Mouse (Mus musculus): Measurements from ENCODE around the gene Efl1.

DNA sequence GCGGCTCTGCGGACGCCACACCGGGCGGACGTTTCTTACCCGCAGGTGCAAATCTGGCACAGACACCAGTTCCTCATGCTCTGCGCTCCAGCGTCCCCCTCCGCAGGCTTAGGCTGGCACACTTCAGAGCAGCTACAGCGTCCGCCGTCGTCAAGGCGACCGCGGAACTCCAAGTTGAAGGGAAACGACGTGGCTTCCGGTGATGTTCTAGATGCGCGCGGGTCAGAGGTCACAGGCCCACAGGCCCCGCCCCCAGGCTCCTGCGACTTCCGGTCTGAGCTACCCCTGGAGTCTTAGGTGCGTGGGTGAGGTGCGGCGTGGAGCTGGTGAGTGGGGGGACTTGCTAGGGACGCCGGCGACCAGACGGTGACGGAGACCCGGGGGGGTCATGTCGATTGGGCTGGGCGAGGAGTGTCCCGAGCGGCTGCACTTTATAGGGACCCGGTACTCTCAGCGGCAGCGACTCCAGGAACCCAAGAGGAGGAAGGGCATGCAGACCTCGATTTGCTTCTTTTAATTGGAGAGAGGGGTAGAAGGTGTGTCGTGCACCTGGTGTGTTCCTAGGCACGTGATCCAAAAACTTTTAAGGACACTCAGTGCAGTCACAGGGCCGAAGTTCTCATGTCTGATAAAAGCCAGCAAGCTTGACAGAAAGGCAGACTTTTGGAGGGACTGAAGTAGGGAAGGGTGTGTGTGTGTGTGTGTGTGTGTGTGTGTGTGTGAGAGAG, at the start of gene Efl1, which contains the start of gene Saxo2:
- TF ChIP-seq CTCF (conservative IDR thresholded peaks at IDR 0.05; ENCODE audit: low read length), result no peak
- TF ChIP-seq NANOG (IDR thresholded peaks at IDR 0.05; ENCODE audit: borderline replicate concordance, low read length), result no peak
